Mouse (Mus musculus) v-Abl transformed pro-B cells (cell line): Measurements from ENCODE around the gene Gm11127.

ENCODE experiments used
- in situ Hi-C, 2 experiments: fragments of 400-800 bp; cut with MboI; formaldehyde crosslinking; loops; one replicate each; pipeline ENCODE4 v1.15.1; 2025; ENCODE audit not compliant: unreplicated experiment in 2 of 2

The Gm11127 gene

DNA sequence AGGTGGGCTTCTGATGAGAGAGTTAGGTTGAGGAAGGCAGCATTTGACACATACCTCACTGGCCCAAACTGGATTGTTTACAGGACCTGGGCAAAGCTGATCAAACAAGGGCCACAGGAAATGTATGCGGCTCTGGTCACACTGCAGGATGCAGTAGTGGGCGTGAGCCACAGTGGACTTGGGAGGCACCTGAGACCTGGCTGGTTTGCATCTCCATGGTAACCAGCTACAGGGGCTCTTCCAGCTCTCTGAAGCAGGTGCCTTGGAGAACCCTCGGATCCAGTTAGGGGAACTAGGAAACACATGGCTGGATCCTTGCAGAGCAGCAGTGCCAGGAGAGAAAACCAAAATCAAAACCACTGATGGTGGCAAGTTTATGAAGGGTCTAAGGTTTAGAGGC is 23.6 kb downstream of the Gm11127 start:
- in situ Hi-C loops = loop anchor here (10.0 kb wide), 1 partner anchor 160 kb away; the partner anchor contains the start of gene H2-T3 (in 2 of the 2)

DNA sequence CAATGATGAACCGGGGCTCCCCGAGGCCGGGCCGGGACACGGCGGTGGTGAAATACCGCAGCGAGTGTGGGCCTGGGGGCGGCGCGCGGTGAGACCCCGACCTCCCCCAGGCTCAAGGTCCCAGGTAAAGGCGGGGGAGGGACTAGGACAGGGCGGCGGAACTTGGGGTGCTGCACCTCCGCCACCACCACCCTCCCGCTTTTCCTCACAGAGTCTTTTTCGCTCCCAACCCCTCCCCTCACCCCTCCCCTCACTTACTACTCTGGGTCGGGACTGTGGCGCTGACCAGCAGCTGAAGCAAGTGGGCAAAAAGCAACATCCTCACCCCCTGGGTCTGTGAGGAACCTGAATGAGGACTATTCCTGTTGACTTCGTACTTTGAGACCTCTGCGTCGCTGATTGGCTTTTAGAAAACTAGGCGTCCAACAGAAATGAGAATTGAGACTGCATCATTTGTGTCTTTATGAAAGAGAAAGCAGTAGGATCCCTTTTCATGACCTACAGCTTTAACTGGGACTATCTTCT is 25.8 kb downstream of the Gm11127 start, which contains the start of gene H2-T23:
H2-T23 (minus strand) TSS at position 505 of the 525 bp plus-strand sequence.
- in situ Hi-C loops = loop anchor here (10.0 kb wide), 1 partner anchor 162 kb away; the partner anchor contains the start of gene H2-T3 (in 2 of the 2)

DNA sequence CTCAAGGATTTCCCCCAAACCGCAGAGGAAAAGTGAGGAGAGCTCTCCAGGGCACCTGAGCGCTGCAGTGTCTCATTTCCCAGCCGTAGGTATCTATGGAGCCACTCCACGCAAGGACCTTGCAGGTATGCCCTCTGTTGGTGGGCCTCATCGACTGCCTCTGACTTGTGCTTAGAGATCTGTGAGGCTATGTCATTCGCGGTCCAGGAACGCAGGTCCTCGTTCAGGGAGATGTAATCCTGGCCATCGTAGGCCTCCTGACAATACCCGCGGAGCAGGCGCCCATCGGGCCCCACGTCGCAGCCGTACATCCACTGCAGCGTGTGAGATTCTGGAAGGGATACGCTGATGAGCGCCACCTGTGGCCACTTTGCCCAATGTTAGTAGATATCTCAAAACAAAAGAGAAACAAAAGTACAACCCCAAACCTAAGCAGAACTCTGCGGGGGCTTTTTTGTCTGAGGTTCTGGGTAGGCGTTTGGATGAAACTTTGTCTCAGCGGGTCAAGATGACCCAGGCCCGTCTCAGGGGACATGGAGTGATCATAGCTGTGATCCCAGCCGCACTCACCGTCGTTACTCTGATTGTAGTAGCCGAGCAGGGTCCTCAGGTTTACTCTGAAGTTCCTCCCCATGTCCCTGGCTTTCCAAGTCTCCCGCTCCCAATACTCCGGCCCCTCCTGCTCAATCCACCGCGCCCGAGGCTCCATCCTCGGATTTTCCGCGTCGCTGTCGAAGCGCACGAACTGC is 26.4 kb downstream of the Gm11127 start:
- in situ Hi-C loops = loop anchor here (10.0 kb wide), 1 partner anchor 163 kb away; the partner anchor contains the start of gene H2-T3 (in 2 of the 2)

DNA sequence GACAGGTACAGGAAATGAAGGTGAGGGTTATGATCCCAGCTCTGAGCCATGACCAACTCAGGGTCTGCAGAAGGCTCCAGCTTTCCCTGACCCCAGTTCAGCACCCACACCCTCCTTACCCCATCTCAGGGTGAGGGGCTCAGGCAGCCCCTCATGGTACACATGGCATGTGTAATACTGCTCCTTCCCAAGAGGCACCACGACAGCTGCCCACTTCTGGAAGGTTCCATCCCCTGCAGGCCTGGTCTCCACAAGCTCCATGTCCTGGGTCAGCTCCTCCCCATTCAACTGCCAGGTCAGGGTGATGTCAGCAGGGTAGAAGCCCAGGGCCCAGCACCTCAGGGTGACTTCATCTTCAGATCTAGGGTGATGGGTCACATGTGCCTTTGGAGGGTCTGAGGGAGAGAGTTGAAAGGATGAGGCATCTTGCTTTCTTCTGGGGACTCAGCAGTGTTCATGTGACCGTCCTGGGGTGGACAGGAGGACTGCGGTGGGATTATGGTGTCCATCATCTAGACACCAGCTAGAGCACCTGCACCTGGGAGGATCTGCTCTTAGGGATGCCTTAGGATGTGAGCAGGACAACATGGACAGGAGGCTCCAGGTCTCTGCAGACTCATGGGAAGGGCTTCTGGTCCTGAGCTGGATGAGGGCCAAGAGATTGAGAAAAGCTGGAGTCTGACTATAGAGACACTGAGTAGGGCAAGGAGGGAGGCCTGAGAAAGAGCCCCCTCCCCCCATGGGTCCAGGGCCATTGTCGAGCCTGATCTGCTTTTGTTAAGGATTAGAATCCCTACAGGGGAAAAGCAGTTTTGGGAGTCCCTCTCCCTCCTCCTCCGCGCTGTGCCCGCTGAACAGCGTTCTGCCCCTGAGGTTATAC is 27.2 kb downstream of the Gm11127 start:
- in situ Hi-C loops = loop anchor here (10.0 kb wide), 1 partner anchor 164 kb away; the partner anchor contains the start of gene H2-T3 (in 2 of the 2)

DNA sequence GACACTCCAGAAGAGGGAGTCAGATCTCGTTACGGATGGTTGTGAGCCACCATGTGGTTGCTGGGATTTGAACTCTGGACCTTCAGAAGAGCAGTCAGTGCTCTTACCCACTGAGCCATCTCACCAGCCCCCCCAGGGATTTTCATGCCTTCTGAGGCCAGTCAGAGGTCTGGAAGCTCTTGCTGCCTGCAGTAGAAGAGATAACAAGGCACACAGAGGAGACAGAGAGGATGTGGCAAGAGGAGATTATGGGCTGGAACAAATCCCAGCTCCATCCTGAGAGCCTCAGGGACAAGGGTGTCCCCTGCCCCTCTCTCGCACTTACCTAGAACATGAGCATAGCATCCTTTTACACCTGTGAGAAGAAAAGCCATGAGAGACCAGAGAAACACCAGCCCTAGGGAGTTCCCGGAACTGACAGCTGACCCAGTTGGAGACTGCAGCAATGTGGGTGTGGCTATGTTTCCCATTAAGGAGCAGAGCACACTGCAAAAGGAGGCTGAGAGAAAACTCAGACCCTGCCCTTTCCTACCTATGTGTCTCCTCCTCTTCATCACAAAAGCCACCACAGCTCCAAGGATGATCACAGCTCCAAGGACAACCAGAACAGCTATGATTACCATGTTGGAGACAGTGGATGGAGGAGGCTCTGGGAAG is 28.0 kb downstream of the Gm11127 start:
- in situ Hi-C loops = loop anchor here (10.0 kb wide), 1 partner anchor 165 kb away; the partner anchor contains the start of gene H2-T3 (in 2 of the 2)

DNA sequence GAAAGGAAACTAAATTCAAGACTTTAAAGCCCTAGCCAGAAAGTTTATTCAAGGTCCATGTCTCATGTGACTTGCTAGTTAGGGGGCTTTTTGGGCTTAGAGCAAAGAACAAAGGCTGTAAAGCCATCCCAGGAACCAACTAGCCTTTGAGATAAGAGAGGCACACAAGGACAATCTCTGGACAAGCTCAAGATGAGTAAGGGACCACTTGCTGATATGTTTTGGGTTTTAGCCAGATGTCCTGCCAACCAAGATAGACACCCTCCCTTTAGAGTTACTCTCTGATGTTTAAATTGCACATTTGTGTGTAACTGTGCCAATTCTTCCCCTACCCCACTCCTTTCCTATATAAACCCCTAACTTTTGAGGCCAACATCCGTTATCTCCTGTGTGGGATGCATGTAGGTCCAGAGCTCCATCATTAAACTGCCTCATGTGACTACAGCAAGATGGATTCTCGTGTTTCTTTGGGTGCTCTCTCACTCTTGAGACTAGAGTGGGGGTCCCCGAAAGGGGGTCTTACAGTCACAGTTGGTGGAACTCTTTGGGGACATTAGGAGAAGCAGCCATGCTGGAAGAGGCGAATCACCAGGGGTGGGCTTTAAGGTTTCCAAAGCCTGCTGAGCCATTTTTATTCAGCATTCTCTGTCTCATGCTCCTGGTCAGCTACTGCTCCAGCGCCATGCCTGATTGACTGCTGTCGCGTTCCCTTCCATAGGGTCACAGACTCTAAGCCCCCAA is 29.1 kb downstream of the Gm11127 start:
- in situ Hi-C loops = no loop called here

DNA sequence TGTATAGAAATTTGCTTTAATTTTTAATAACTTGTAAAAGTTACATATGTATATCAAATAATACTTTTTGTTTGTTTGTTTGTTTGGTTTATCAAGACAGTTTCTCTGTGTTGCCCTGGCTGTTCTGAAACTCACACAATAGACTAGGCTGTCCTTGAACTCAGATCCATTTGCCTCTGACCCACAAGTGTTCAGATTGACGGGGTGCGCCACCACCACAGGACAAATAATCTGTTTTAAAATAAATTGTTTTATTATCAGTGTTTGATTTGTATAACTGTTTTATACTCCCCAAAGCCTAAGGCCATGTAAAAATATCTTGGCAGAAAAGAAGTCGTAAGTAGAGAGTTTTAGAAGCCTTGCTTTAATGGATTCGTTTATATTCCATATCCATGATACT is 30.5 kb downstream of the Gm11127 start:
- in situ Hi-C loops = no loop called here

DNA sequence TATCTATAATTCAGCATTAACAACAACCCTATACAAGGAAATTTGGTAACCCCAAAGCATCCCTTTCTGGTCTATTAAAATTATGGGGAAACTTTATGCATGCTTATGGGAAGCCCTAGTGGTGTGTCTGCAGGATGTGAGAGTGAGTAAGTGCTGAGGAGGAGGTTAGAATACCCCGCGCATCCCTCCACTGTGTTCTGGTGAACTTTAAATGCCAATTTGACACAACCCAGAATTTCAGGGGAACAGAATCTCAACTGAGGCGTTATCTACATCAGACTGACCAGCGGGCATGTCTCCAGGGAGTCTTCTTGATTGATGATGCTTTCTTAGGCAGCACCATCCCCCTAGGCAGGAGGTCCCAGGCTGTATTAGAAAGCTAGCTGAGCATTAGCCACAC is 32.3 kb downstream of the Gm11127 start:
- in situ Hi-C loops = no loop called here

DNA sequence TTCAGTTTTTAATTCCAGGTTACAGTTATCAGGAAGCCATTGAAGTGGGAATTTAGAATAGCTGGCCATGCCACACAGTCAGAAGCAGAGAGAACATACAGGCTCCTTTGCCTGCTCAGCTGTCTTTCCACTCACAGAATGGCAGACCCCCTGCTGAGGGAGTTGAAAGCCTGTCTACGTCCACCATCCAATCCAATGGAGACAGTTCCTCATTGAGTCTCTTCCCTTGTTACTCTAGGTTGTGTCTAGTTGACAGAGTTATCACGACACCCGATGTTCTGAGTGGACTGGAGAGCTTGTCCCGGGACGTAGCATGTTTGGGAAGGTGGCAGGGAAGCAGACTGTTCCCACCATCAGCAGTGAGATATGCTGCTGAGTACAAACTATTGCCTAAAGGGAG is 33.0 kb downstream of the Gm11127 start:
- in situ Hi-C loops = no loop called here

DNA sequence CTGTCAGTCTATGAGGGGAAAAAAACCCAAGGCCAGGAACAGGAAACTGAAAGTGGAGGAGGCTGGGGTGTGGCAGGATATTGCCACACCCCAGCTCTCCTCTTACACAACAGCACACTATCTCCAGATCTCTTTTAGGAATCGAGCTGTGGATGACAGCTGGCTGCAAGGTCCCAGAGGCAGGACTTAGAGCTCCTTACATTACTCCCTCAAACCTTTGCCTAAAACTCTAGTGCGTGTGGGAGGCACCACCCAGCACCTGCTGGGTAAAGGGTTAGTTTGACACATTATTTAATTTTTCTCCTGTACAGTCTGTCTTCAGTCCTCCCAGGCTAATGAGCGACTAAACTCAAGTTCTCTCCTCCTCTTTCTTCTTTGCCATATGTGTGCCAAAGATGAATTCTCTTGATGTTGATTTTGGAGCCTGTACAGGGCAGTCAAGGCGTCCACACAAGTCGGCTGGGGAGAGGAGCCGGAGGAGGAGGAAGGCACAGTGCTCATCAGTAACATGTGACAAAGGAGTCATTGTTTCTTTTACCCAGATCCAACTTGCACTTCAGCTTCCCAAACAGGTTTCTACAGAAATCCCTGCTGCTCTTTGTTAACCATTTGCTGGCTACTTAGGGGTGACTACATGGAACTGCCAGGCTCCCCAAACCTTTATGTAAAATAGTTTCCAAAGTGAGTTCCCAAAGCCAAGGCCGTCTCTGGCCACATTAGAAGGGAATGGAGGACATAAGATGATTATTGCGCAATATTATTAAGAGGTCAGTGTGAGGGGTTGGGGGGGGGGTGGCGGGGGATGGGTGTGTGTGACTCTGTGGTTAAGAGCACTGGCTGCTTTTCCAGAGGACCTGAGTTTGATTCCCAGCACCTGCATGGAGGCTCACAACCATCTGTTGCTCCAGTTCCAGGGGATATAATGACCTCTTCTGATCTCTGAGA is 34.2 kb downstream of the Gm11127 start:
- in situ Hi-C loops = no loop called here

DNA sequence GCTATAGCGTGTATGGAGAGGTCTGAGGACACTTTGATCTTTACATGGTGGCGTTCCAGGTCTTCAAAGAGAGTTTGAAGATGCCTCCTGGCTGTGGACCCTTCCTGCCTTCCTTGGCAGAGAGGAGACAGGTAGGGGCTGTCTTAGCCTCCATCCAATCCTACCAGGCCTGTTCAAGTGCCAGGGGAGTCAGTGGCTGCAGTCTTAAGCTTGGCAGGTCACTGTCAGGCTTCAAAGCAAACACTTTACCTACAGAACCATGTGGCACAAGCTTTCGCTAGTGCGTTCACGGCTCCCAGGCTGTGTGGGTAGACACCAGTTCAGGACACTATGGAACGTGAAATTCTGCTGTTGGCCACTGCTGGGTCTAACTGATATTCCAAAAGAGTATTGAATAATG is 35.2 kb downstream of the Gm11127 start:
- in situ Hi-C loops = no loop called here

DNA sequence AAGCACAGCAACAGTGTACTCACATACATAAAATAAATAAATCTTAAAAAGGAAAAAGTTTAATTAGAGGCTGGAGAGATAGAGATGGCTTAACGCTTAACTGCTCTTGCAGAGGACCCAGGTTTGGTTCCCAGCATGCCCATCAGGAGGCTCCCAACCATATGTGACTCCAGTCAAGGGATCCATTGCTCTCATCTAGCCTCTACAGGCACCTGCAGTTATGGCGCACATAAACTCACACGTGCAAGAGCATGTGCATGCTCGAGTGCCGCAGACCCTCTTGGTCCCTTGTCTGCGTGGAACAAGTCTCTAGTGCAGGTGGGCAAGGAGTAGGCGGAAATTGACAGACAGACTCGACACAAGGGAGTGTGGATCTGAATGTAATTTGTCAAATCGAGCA is 36.1 kb downstream of the Gm11127 start:
- in situ Hi-C loops = no loop called here

DNA sequence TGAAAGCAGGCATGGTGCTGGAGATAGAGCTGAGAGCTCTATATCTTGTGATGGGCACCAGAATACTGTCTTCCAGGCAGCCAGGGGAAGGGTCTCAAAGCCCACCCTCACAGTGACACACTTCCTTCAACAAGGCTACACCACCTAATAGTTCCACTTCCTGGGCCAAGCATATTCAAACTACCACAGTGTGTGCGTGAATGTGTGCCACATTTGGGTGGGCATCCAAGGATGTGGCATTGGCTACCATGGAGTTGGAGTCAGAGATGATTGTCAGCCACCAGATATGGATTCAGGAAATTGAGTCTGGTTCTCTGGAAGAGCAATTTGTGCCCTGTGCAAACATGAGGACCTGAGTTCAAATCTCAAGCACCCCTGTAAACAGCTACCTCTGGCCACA is 36.9 kb downstream of the Gm11127 start:
- in situ Hi-C loops = no loop called here

DNA sequence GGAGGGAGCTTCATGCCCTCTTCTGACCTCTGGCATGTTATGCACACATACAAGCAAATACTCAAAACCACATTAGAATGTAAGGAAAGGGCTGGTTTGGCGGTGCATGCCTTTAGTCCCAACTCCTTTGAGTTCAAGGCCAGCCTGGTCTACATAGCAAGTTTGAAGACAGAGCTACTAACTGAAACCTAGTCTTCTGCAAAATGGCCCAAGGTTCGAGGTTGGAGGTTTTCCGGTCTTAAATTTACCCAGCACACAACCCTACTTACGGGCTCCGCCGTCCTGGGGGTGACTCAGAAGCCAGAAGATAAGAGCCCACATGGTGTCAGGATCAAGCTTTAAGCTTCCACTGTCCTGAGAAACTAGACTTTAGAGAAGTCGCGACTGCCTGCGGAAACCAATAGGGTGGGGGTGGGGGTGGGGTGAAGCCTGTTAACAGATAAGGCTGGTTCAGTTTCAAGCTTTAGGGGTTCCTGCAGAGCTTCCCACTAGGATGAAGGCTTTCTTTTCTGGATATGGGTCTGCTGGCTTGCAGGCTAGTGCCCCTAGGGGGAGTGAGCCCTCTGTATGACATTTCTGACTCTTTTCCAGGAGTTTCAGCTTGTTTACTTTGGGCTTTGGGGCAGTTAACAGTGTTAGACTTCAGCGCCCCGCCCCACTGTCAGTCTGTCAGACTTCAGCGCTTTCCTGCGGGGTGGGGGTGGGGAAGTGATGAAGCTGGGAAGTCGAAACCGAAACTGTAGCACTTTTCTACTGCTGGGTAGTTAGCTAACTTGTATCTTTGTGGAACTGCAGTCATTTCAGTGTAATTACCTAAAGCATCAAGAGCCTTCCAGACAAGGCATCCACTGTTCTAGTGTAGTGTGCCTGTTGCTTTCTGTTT is 37.7 kb downstream of the Gm11127 start, which contains the start of gene H2-T24:
H2-T24 (minus strand) TSS at position 370 of the 883 bp plus-strand sequence.
- in situ Hi-C loops = no loop called here

DNA sequence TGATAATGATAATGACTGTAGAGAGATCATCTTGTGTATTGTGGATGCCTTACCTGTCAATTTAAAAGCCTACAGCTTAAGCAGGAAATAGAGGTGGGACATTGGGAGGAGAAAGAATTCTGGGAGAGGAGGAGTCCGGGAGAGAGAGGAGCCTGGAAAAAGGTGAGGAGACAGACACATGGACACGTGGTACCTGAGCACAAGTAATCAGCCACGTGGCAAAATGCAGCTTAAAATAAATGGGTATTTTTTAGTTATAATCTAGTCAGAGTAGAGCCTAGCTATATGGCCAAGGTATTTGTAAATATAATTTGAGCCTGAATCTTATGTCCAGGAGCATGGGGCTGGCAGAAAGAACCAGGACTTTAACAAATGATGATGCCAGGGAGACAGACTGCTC is 38.7 kb downstream of the Gm11127 start:
- in situ Hi-C loops = no loop called here

DNA sequence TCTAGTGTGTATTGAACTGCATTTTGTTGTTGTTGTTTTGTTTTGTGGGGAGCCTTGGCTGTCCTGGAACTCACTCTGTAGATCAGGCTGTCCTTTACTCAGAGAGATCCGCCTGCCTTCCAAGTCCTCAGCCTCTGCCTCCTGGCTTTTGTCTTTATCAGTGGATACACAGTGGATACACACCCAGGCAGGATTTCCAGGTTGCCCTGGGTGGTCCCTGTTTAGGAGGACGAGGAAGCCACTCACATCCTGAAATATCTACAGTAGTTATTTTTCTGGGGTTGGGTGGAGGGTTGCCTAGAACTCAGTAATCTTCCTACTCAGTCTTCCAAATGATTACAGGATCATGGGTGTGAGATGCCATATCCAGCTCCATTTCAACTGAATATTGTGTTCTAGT is 39.2 kb downstream of the Gm11127 start:
- in situ Hi-C loops = no loop called here

DNA sequence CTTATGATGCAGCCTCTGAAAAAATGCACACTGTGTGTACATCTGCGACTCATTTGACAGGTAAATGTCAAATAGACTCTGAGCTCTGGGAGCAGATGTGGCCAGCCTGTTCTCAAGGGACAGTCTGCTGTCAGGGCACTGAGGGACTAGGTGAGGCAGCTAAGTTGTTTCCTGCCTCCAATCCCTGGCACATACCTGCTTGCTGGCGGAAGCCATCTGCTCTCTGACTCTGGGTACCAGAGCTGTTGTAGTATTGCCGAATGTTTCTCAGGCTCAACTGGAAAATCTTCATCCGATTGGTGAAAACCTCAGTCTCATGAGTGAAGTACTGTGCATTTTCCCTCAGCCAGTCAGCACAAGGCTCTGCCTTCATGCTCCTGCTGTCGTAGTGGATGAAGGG is 41.1 kb downstream of the Gm11127 start:
- in situ Hi-C loops = no loop called here

DNA sequence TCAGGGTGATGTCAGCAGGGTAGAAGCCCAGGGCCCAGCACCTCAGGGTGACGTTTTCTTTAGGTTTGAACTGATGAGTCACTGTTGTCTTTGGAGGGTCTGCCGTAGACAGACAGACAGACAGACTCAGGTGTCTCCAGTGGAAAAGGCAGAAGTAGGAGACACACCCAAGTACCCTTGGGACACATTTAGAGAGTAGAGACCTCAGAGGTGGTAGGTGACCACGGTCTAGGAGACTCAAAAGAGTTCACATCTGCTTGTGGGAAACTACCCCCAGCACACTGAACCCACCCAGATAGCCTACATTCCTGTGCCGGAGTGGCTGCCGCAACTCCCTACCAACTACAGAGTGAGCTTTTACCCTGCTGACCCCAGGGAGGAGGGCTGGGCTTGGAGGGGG is 43.2 kb downstream of the Gm11127 start:
- in situ Hi-C loops = no loop called here
